Mouse (Mus musculus) stomach, postnatal 0 days (tissue): ENCODE data around the gene Hepacam.

ENCODE experiments used
- CTCF ChIP-seq: IDR thresholded peaks from 2 replicates; pipeline ENCODE4 v1.5.1; 2016; ENCODE audit warnings: antibody characterized with exemption, low read depth, mild to moderate bottlenecking, moderate library complexity
- EP300 ChIP-seq: optimal IDR thresholded peaks from 2 replicates; pipeline ENCODE3; 2016; ENCODE audit warnings: antibody characterized with exemption

GRCm38 (mm10) chr9:37400585-37400984, 33.4 kb downstream of the Hepacam start:
- no peak for TF ChIP-seq EP300
- no peak for TF ChIP-seq CTCF
